Mouse (Mus musculus) liver, adult 2 months (tissue): ENCODE data around the gene Gldn.

Source experiments
- CTCF ChIP-seq: fragments of 200-500 bp; IDR thresholded peaks from 2 replicates; pipeline ENCODE4 v1.5.1; 2011; ENCODE audit warnings: low read depth, low read length, control low read depth
- POLR2A ChIP-seq: fragments of 200-500 bp; IDR thresholded peaks from 2 replicates; pipeline ENCODE4 v1.6.1; 2011; ENCODE audit warnings: low read length, control low read depth; ENCODE audit not compliant: insufficient read depth; ENCODE audit errors: extremely low read depth

DNA sequence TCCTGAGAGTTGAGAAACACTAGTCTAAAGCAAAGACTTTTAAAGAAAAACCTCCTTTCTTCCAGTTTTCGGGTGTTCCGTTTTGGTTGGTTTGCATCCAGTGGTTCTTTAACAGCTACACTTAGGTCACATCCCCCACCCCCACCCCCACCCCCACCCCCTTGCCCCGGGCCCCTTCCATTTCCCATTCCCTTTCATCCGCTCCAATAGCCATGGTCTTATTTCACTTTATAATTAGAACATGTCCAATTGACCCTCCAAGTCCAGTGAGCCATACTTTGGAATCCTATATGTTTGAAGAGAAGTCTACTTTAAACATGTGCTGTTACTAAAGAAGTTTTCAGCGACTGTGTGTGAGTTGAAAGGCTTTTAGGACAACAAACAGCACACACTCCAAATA is 1.5 kb downstream of the Gldn start:
- no peak for TF ChIP-seq CTCF
- TF ChIP-seq POLR2A: no peak
